Mouse (Mus musculus) C2C12 (cell line): ENCODE measurements at regions not wholly inside any gene's neighbourhood (a gene's known extent, or its start where the extent isn't known, plus 50 kb on each side); places are given as distances from the start of the nearest gene placed in this dataset.

Experiments used
- CTCF ChIP-seq: IDR thresholded peaks from one replicate; pipeline ENCODE4 v1.5.1; 2011; ENCODE audit not compliant: control insufficient read depth, insufficient read depth, insufficient read length
- MAX ChIP-seq: IDR thresholded peaks from one replicate; pipeline ENCODE4 v1.6.1; 2011; ENCODE audit warnings: mild to moderate bottlenecking, control low read depth
- MYOD1 ChIP-seq: IDR thresholded peaks from one replicate; pipeline ENCODE4 v1.6.1; 2011; ENCODE audit warnings: low read depth; ENCODE audit not compliant: control insufficient read depth, insufficient read length
- MYOG ChIP-seq: IDR thresholded peaks from one replicate; pipeline ENCODE4 v1.6.1; 2011; ENCODE audit not compliant: control insufficient read depth, insufficient read length; ENCODE audit errors: extremely low read depth
- USF1 ChIP-seq: IDR thresholded peaks from one replicate; pipeline ENCODE4 v1.6.1; 2011; ENCODE audit warnings: low read depth, mild to moderate bottlenecking, control low read depth, moderate library complexity

DNA sequence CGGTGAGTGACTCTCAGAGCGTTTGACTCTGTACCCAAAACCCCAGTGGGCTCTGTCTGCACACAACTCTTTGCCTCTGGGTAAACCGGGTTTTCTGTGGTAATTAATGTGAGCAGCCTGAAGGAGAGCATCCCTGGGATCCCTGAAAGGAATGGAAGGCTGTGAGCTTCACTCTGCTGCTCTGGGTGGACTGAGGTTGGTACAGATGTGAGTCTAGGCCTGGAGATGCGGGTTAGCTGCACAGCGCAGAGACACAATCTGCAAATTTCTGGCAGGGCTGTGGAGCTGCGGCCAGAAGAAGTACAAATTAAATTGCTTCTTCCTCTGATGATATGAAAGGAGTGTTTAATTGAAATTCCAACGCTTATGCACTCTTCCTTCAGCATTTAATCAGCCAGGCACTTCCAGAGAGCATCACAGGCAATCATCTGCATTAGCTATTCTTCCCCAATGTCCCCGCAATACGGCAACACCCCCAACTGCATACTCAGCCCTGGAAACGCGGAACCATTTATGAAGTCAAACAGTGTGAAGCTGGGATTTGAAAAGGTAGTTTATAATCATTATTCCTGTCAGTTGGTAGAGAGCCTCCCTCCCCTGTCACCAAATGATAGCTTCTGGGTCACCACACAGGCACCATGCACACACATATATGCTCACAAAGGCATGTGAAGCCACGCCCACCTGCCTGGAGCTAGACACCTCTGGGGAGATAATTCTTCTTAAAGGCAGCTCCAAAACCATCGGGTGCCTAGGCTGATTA is 185.5 kb upstream of the Afdn start:
- no peak for TF ChIP-seq CTCF
- TF ChIP-seq MAX, result no peak
- no peak for TF ChIP-seq USF1
- TF ChIP-seq MYOG, result no peak
- TF ChIP-seq MYOD1, result no peak
